Mouse (Mus musculus) frontal cortex, postnatal 10 days (tissue): ENCODE results near the gene Susd1.
"Not testable (repeated sequence)": the region's sequence is repeated elsewhere in the genome, so short reads cannot be mapped to it uniquely, and the experiment has no call there.

ENCODE experiments used
- DNase-seq, 2 experiments: peaks; one replicate each; pipeline ENCODE4 v3.0.0; 2022; ENCODE audit warnings: low spot score in 2 of 2, mixed read lengths in 1 of 2

The Susd1 gene

DNA sequence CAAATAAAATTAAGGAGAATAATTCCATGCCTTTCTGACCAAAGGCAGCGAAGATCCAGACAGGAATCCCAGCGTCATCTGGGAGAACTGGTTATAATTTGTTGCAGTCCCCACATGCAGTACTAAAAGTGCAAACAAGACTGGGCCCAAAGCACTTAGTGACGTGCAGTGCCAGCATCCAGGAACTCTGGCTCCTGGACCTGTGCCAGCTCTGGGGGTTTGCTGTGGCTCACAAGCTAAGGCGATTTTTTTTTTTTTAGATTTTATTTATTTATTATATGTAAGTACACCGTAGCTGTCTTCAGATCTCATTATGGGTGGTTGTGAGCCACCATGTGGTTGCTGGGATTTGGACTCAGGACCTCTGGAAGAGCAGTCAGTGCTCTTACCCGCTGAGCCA, 152.1 kb downstream of the Susd1 start:
- not testable (repeated sequence) for DNase-seq

DNA sequence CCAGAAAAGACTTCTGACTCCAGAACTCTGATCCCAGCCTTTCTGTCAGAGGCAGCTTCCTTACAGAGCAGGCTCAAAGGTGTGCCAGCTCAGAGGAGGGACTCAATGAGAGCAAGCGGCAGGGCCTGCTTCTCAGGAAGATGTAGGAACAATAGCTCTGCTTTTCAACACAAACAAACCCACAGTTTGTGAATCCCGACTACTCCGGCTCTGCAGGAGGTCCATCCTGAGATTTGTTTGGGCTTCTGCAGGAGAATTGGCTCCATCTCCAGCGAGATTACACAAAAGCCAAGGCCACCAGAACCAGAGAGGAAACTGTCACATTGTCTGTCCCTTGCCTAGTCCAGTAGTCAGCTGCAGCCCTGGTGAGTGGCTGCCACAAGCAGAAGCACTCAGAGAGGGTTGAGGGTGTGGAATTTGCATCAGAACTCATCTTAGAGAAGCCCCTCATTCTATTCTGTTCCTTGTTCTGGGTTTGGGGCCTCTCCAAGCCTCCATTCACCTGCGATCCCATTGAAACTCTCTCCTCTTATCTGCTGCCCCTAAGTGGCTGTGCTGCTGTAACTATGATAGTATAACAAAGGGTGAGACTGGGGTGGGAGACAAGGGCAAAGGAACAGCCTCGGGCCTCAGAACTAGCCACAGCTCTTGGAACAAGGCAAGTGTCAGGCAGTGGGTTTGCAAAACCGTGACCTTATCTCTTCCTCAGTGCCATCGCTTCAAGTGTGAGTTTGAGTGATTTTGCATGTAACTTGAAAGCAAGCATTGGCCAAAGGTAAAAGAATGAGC, 155.5 kb downstream of the Susd1 start:
- no peak for DNase-seq

DNA sequence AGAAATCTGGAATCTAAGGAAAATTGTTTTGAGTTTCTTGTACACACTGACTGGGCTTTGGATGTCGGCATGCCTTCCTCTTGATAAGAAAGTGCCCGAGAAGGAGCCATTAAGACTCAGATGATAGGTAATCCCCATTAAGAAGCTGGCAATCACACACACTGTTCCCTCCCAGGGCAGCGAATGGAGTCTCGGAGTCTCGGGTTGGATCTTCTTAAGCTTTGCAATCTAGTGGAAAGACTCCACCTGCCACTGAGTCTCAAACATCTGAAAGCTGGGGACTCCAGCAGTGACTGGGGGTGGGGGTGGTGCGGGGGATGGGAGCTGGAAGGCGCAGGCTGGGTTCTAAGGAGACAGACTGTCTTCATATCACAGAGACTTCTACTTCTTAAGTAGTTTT, 156.3 kb downstream of the Susd1 start:
- DNase-seq, result no peak

- DNase-seq, result no peak
Observed at GRCm38 (mm10) chr4:59280876-59281275, 157.6 kb downstream of the Susd1 start.

GRCm38 (mm10) chr4:59279111-59279510, 159.3 kb downstream of the Susd1 start:
- DNase-seq, result no peak

- DNase-seq, result no peak
Observed at GRCm38 (mm10) chr4:59278410-59278809, 160.0 kb downstream of the Susd1 start.

DNA sequence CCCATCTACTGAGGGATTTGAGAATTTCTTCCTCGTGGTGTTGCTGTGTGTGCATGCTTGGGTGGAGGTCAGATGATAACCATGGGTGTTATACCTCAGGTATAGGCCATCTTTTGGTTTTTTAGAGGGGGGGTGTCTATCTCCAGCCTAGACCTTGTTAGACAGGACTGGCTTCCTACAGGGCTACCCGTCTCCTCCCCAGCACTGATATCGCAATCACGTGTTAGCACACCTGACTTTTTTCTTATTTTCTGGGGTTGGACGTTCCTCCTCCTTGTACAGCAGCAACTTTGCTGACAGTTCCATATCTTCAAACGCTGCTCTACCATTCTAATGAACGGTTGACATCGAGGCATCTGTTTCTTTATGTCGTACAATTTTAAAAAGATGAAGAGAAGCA, 160.5 kb downstream of the Susd1 start:
- DNase-seq, result no peak

DNA sequence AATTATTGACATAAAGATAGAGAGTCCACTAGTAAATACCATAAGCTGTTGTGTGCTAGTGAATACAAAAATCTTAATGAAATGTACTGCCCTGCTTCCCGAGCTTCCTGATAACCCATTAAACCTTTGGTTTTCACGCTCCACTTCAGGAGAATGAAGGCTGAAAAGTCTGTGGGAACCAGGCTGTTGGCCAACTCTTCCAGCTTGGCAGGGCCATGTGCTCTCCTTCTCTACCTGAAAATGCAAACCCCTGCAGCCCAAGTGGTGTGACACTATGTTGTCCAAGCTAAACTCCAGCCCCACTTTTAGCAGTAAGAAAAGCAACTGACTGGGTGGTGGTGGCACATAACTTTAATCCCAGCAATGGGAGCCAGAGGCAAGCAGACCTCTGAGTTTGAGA, 162.5 kb downstream of the Susd1 start:
- no peak for DNase-seq

DNA sequence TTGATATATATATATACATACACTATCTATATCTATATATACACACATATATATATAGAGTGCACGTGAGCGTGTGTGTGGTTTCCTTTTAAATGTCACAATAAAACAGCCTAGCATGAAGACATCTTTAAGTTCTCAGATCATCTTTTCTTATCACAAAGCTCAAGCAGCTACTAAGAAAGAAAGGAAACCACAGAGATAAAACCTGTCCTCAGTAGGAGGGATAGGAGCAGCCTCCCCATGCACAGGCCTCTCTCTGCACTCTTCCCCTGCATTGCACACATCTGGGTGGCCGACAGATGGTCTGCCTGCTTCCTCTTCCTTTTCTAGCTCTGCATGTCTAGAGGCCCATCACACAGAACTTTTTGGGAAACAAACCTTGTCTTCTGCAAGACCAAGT, 162.9 kb downstream of the Susd1 start:
- DNase-seq, result no peak

DNA sequence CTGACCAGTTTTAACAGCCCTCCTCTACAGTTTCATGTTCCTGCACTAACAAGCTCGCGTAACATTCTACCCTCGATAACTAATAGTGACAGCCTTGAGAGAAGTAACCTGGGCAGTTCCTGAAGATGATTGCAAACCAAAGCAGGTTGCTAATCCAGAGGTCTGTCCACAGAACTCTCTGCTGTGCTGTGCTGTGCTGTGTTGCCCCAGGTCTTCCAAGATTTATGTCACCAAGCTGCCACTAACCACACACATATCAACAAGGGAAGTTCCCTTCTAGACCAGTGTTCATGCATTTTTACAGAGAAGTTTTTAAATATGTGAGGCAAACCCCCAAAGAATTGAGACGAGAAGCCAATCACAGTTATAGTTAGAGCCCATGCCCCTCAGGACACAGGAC, 164.3 kb downstream of the Susd1 start:
- no peak for DNase-seq

DNA sequence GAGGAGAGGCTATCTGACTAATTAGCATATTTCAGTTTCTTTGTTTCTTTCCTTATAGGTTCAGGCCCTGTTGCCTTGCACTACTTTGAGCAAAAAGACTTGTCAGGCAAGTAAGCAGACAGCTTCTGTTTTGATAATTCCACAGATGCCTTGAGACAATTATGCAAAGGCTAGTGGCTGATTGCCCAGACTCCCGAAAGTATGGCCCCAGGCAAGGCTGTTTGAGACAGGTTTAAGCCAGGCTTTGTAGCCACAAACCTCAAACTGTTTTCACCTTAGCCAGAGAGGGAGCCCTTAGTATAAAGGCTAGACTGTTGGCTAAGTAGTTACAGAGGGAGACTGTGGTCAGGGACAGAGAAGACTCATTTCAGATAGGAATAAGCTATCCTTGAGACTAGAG, 165.1 kb downstream of the Susd1 start:
- DNase-seq, result no peak

GRCm38 (mm10) chr4:59265631-59266030, 172.8 kb downstream of the Susd1 start:
- DNase-seq, result no peak

DNA sequence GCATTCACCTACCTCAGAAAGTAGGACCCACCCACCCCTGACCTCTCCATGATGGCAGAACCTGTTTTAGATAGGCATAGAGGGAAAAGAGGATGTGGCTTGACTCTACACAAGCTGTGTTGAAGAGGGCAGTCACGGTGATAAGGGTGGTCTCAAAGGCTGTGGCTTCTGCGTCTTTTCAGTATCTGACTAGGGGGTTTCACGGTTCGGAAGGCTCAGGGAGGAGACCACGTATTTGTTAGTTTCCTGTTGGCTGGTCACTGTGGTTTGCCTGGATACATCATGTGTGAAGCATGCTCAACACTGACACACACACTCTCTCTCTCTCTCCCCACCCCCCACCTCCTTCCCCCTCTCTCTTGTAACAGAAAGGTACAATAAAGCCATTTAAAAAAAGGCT, 173.3 kb downstream of the Susd1 start:
- no peak for DNase-seq
